Mouse (Mus musculus): Measurements from ENCODE around the gene Polr2g.

DNA sequence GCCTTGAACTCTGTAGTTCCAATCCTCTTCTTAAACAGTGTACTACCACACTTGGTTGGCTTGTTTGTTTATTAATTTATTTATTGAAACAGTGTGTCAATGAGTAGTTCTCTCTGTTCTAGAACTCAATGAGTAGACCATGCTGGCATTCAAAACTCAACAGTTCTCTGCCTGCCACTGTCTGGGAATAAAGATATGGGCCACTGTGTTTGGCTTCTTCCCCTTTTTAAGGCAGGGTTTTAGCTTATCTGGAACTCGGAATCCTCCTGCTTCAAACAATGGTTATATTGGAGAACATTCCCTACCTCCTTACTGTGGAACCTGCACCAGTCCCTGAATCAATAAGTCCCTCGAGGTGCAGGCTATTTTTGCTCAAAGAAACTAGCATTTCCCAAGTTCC is 39.5 kb downstream of the Polr2g start:
- TF ChIP-seq POLR2AphosphoS2 (IDR thresholded peaks at IDR 0.05; ENCODE audit: insufficient read length, low read depth) (no peak), POLR2A (IDR thresholded peaks at IDR 0.05; ENCODE audit: insufficient read length, low read depth) (no peak)

Data from myocyte (in vitro differentiated cells).